Mouse (Mus musculus) bone marrow, adult 2 months (tissue): ENCODE measurements around the gene Gm21981. TPM values are rescaled to one million over a fixed set of nuclear protein-coding genes. Genes with fewer than 3 reads are reported as not detected.
A peak's percentile ranks its signal among the peaks of the same experiment; 100 is the strongest.

Experiments used
- H3K27ac ChIP-seq: fragments of 200-500 bp; 2 replicates; pipeline ENCODE4 v1.5.1; 2012; ENCODE audit warnings: low read depth, mild to moderate bottlenecking, control low read depth, inconsistent platforms, low read length; ENCODE audit not compliant: control insufficient read depth, poor library complexity, insufficient read depth
- H3K4me1 ChIP-seq: fragments of 200-500 bp; 2 replicates; pipeline ENCODE4 v1.6.1; 2011; ENCODE audit warnings: low read length; ENCODE audit not compliant: control insufficient read depth, insufficient read depth
- H3K4me3 ChIP-seq: fragments of 200-500 bp; replicated peaks from 2 replicates; pipeline ENCODE3; 2011; ENCODE audit warnings: mild to moderate bottlenecking, low read depth, low read length, control low read depth; ENCODE audit not compliant: control insufficient read depth
- CTCF ChIP-seq: fragments of 200-500 bp; IDR thresholded peaks from 2 replicates; pipeline ENCODE4 v1.5.1; 2011; ENCODE audit warnings: low read length, control low read depth; ENCODE audit not compliant: control insufficient read depth, insufficient read depth
- POLR2A ChIP-seq: fragments of 200-500 bp; IDR thresholded peaks from 2 replicates; pipeline ENCODE4 v1.6.1; 2011; ENCODE audit warnings: low read depth, mild to moderate bottlenecking, control low read depth, low read length, borderline replicate concordance; ENCODE audit not compliant: control insufficient read depth
- WGBS: fragments of 180-500 bp; shearing (Covaris S2); methylation state at CpG from one replicate; pipeline ENCODE4 v1.1.7; 2018; 5-methylcytosine and 5-hydroxymethylcytosine counted together
- polyA plus RNA-seq: library from polyadenylated mRNA; stranded (reverse); fragments of >200 nt; gene quantifications from 2 replicates; pipeline ENCODE4 v1.2.4, GENCODE M21; 2011; ENCODE audit warnings: low replicate concordance; ENCODE audit not compliant: missing spikeins, insufficient read depth, insufficient read length

Gene Gm21981
- not detected in 2 replicates for polyA plus RNA-seq

GRCm38 (mm10) chr17:47694442-47694502 is at the start of gene Gm21981:
Gm21981 (minus strand) TSS chr17:47694455.
- Histone ChIP-seq H3K4me3 (peak within 1 kb of the TSS; percentile 88), H3K4me1 (no peaks in the 10 kb centered on the region), H3K27ac (peak within 1 kb of the TSS; percentile 35; the same call in 1 of the 2 replicates)
- WGBS, result 0% methylated on average over 3 of the region's 3 CpGs
- TF ChIP-seq POLR2A, result no peak
- no peak for TF ChIP-seq CTCF

DNA sequence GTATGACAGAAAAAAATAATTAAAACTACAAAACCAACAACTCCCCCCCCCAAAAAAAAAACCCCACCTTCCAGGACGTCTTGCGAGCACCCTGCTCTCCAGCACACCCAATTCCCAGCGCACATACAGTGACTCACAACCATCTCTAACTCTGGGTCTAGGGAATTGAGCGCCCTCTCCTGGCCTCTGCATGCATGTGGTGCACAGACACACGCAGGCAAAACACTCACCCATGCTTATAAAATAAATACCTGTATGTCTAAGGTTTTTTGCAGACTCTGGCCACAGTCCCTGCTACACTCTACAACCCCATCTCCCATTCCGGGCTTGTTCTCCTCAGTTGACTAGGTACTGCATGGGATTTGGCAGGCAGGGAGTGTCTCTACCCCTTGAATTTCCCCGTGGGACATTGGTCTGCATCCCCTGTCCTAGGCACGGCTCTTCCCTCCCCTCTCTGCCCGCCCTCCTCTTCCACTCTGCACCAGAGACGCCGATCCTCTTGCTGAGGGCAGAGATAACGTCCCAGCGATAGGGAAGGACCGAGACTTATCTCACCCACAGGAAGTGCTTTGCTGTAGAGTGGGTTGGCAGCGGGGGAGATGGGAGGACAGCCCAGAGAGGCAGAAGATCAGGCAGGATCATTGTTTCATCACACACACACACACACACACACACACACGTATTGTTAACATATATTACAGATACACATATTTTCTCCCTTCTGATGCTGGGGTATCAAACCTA is 48.9 kb upstream of the Gm21981 start:
- H3K4me1 ChIP-seq, result peaks cover 6% of the 10 kb centered on the region
- TF ChIP-seq POLR2A, result no peak
- TF ChIP-seq CTCF, result peak; percentile 56; the same call in 1 of the 2 replicates
- peak overlapping the region; percentile 14; the same call in 1 of the 2 replicates for H3K27ac ChIP-seq
- no peak overlapping the region for H3K4me3 ChIP-seq
- WGBS, result 25% methylated on average over 16 of the region's 16 CpGs

GRCm38 (mm10) chr17:47740186-47740585 is 45.9 kb upstream of the Gm21981 start:
- Histone ChIP-seq H3K4me3 (no peak overlapping the region), H3K4me1 (peaks cover 6% of the 10 kb centered on the region), H3K27ac (no peak overlapping the region)
- 82% methylated on average over 2 of the region's 2 CpGs for WGBS
- TF ChIP-seq CTCF (no peak), POLR2A (no peak)

GRCm38 (mm10) chr17:47738879-47739798 is 44.9 kb upstream of the Gm21981 start:
- WGBS, result 12% methylated on average over 20 of the region's 20 CpGs
- H3K27ac ChIP-seq, result peak overlapping the region; percentile 97
- TF ChIP-seq POLR2A (peak; percentile 75), CTCF (no peak)
- H3K4me1 ChIP-seq, result peaks cover 6% of the 10 kb centered on the region
- H3K4me3 ChIP-seq, result peak overlapping the region; percentile 80

DNA sequence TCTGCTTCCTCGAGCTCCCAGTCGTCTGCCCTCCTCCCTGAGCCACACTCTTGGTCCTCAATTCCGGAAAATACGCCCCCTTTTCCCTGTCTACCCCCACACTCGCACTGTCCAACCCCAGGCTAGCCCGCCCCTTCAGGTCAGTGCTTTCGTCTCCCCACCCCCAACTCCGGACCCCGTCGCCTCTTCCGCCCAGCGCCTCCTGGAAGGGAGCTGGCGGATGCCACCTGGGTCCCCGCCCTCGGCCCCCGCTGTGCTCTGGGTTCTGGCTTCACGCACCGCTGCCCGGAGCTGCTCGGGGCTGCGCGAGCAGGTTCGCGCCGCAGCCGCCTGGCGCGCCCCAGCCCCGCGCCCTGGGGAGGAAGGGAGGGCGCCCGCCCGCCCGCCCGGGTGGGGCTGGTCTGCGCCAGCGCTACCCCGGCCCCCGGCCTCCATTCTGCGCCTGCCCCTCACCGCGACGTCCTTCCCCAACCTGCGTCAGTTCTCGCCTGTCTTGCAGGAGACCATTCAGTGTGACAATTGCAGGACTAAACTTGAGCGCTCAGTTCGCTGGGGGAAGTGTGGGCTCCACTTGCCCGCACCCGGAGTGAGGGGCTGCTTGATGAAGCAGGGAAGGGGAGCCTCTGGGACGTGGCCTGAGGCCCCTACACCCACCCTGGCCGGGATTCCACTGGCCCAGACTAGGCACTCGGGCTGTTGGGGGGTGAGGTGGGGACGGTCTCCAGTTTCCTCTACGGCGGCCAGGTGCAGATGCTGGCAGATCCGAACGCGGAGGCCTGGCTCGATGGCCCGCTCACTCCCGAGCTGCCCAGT is 44.0 kb upstream of the Gm21981 start:
- Histone ChIP-seq H3K27ac (peak overlapping the region; percentile 97), H3K4me1 (peaks cover 4% of the 10 kb centered on the region), H3K4me3 (peak overlapping the region; percentile 80)
- peak; percentile 39; the same call in 1 of the 2 replicates for TF ChIP-seq POLR2A
- no peak for TF ChIP-seq CTCF
- 1% methylated on average over 59 of the region's 61 CpGs for whole genome bisulfite sequencing

GRCm38 (mm10) chr17:47737271-47738065 is 43.2 kb upstream of the Gm21981 start:
- peak overlapping the region; percentile 97 for H3K27ac ChIP-seq
- TF ChIP-seq POLR2A (peak; percentile 75; the same call in 1 of the 2 replicates), CTCF (no peak)
- WGBS, result under 1% methylated on average over 52 of the region's 60 CpGs
- peak overlapping the region; percentile 80 for H3K4me3 ChIP-seq
- peaks cover 2% of the 10 kb centered on the region; the same call in 1 of the 2 replicates for H3K4me1 ChIP-seq

DNA sequence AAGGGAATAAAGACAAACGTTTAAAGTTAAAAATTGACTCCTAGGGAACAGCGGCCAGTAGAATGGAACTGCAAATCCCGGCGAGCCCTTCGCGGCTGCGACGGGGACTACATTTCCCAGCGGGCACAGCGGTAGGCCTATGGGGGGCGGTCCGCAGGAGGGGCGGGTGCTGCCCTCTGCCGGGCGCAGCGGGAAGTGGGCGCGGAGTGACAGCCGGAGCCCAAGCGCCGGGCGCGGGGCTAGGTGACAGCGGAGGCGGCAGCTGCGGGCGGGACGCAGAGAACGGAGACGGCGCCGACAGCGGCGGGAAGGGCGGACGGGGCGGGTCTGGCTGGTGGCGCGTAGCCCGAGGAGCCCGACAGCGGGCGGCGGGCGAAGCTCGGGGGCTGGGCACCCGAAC is 42.6 kb upstream of the Gm21981 start, which contains the start of gene Tfeb:
Gene Tfeb, plus strand, starts transcription at position 175 of the 400 bp plus-strand sequence.
- peaks cover 2% of the 10 kb centered on the region; the same call in 1 of the 2 replicates for H3K4me1 ChIP-seq
- TF ChIP-seq CTCF (peak; percentile 89), POLR2A (peak; percentile 60; the same call in 1 of the 2 replicates)
- under 1% methylated on average over 47 of the region's 47 CpGs for WGBS
- peak within 1 kb of the TSS; percentile 80 for H3K4me3 ChIP-seq
- H3K27ac ChIP-seq, result peak within 1 kb of the TSS; percentile 97
